Mouse (Mus musculus) brain, embryonic 14.5 days (tissue): ENCODE results near the gene Fat2. TPM values are rescaled to one million over a fixed set of nuclear protein-coding genes. Genes with fewer than 3 reads are reported as not detected.

Source experiments
- DNase-seq: peaks from one replicate; pipeline ENCODE4 v3.0.0-alpha.2; 2011; ENCODE audit warnings: low read depth
- CTCF ChIP-seq: fragments of 200-500 bp; IDR thresholded peaks from 2 replicates; pipeline ENCODE4 v1.5.1; 2012; ENCODE audit warnings: inconsistent platforms, mild to moderate bottlenecking, moderate library complexity, borderline replicate concordance; ENCODE audit not compliant: insufficient read depth, insufficient read length; ENCODE audit errors: extremely low read depth
- POLR2A ChIP-seq: fragments of 200-500 bp; IDR thresholded peaks from 2 replicates; pipeline ENCODE4 v1.6.1; 2012; ENCODE audit warnings: mild to moderate bottlenecking, inconsistent platforms, borderline replicate concordance; ENCODE audit not compliant: poor library complexity, insufficient read depth, insufficient read length, severe bottlenecking; ENCODE audit errors: extremely low read depth
- polyA plus RNA-seq: library from polyadenylated mRNA; depleted of rRNA; stranded (reverse); fragments of >200 nt; gene quantifications from 2 replicates; pipeline ENCODE4 v1.2.3, GENCODE M21; 2012

The Fat2 gene
- polyA plus RNA-seq, 1 experiment: 0.51 TPM

DNA sequence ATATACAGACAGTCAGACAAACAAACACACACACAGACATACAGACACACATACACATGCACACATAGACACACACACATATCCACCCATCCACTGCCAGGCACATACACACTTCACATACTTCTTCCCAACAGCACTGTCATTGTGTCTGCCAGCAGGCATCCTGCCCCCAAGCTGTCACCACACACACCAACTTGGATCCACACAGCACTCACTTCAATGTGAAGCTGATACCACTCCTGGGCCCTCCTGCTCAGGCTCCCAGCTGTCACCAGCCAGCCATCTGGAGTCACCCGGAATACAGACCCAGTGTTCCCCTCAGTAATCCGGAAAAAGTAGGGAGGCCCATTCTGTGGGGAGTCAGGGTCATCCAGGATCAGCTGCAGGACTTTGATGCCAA, 70.7 kb downstream of the Fat2 start:
- TF ChIP-seq CTCF (no peak), POLR2A (no peak)
- DNase-seq: peak; percentile 77

DNA sequence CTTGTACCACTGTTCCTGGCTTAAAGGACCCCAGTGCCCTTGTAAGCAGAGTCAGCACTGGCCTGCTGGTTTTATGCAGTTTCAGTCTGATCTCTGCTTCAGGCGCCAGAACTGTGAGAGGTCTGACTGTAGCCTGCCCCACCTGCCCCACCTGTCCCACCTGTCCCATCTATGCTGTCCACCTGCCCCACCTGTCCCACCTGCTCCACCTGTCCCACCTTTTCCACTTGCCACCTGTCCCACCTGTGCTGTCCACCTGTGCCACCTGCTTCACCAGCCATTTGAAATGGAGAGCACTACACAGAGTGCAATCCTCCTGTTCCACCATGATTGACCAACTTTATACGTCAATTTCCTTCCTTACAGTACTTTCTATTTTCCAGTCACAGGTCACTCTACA, 72.0 kb downstream of the Fat2 start:
- DNase-seq: no peak
- TF ChIP-seq CTCF: no peak
- TF ChIP-seq POLR2A: no peak

DNA sequence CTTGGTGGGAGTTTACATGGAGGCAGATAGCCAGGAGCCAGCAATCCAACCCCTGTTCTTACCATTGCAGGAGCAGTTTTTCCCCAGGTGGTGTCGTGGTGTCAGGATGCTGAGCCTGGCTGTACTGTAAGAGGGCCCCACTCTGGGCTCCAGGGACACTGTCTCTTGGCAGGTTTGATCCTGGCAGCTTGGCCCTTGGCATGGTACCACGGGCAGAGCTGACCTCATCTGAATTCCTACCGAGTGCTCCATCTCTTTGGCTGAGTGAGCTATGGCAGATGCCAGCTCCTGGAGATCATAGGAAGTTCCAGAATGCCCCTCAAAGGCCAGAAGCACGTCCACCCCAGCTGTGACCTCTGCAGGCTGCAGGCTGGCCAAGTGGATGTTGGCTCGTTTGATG, 74.4 kb downstream of the Fat2 start:
- peak; percentile 2 for DNase-seq
- TF ChIP-seq CTCF: no peak
- TF ChIP-seq POLR2A: no peak

DNA sequence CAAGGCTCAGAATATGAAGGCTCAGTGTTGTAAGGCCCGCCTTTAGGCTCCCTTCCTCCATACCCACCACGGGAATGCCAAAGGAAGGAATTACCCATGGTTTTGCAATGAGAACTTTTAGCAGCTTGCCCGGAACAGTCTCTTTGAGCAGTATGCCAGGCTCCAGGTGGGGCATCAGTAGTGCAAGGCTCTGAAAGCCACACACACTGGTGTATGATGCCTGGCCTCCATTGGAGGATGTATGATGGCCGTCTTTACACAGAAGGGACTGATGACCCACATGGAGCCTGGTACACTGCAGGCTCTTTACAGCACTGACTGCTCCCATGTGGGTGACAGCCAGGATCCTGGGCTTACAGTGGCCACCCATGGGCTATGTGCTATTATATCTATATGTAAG, 75.3 kb downstream of the Fat2 start:
- TF ChIP-seq POLR2A: no peak
- TF ChIP-seq CTCF: no peak
- no peak for DNase-seq

DNA sequence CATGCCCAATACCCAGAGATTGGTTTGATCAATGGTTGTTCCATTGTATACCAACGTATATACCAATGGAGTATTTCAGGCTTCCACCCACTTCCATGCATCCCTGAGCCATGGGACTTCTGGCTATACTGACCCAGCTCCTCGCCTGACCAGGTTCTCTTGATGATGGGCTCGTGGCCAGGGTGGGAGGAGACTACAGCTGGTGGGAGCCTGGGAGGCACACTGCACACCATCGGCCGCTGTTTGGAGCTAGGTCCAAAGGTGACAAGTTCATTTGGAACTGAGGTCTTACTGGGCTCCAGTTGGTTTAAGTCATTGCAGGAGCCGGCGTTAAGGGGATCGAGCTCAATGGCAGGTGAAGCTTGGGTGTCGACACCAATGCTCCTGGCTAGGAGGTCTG, 83.0 kb downstream of the Fat2 start:
- TF ChIP-seq CTCF (no peak), POLR2A (no peak)
- DNase-seq: no peak

DNA sequence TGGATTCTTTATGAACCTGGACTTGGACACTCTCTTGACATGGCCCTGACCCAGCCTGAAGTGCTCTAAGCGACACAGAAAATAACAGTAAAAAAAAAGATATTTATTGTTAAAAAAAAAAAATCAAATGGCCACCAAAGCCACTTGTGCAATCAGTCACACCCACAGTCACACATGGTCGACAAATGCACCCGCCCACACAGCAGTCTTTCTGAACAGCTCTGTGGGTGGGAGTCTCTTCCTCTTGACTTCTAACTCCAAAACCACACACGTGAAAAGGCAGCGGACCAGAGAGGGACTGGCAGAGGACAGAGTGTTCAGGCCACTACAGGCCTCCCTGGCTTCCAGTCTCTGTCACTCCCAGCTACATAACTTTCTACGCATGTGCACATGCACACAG, 85.8 kb downstream of the Fat2 start:
- no peak for DNase-seq

DNA sequence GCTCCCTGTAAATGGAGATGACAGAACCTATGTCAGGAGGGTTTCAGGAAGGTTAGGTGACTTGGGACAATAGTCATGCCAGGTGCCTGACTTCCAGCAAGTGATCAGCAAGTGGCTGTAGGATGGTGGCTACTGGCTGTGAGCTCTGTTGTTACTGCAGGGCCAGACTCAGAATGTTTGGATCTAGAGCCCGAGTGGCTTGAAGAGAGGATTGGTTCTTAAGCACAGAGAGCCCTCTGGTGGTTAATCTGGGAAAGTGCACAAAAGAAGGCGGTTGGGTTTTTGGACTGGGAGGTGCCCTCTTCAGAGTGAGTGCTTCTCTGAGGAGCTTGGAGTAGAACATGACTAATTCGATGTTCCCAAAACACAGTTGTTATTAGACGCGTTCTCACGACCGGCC, 95.8 kb downstream of the Fat2 start:
- peak; percentile 62; the same call in 1 of the 2 replicates for TF ChIP-seq CTCF
- TF ChIP-seq POLR2A: no peak
- peak; percentile 68 for DNase-seq

More for the DNA sequence above, 85.8 kb downstream of the Fat2 start:
- TF ChIP-seq CTCF (no peak), POLR2A (no peak)

DNA sequence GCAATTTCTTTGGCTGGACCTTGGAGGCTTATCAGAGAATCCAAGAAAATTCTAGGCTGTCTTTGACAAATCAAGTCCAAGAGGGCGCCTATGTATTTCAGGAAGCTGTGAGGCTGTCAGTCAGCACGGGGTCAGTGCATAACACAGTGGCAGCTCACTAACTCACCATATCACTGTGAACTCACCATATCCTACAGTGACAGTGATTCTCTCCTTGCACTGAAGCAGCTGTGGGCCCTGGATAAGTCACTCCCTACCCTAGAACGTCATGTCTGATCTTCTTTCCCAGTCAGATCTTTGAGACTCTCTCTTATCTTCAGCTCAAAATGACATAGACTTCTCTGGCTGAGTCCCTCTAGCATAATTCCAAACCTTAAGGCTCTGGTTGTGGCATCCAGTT, 96.9 kb downstream of the Fat2 start:
- no peak for TF ChIP-seq CTCF
- TF ChIP-seq POLR2A: no peak
- DNase-seq: no peak

DNA sequence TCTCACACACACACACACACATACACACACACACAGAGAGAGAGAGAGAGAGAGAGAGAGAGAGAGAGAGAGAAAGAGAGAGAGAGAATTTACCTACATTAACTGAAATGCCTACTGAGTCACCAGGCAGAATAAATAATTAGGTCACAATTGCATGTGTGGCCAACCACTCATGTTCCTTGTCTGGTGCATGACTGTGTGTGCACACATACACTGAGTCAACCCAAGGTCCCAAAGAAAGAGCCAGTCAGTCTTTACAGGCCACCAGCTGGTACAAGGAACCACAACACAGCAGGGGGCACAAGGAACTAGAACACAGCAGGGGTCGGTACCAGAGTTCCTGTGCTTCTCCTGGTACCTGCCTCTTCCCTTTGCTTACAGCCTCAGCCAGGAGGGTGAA, 99.5 kb downstream of the Fat2 start:
- TF ChIP-seq POLR2A (no peak), CTCF (no peak)

DNA sequence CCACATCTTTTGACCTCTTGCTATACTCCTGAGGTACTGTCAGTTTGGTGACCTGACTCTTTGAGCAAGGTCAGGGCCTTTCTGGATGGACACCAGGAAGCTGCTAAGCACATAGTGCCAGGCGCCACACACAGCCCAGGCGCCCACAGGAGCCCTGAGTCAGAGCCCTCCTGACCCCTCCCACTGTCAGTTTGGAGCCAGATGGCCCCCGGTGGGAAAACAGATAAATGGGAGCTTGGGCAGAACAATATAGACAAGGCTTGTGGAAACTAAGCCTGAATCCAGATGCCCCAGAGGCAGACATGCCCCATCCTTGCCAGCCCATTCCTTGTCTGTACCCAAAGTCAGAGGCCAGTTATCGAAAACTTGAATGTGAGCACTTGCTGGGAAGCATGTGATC, 101.6 kb downstream of the Fat2 start:
- no peak for DNase-seq
- no peak for TF ChIP-seq POLR2A
- TF ChIP-seq CTCF: no peak

More for the DNA sequence above, 99.5 kb downstream of the Fat2 start:
- no peak for DNase-seq

DNA sequence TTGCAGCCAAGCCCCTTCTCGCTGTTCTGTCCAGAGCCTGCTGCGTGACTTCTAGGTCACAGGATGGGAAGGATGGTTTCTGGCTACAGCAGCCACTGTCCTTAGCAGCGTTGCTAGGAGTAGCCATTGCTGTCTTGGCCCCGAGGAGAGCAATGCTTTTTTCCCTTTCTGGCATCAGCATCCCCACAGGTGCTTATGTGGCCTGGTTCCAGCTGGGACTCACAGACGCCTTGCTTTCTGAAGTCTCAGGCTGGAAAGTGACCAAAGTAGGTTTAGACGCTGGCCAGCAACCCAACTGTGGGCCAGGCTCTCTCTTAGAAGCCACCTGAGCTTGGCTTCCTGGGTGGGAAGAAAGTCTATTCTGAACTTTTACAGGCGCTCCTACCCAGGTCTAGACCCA, 102.1 kb downstream of the Fat2 start:
- TF ChIP-seq POLR2A (no peak), CTCF (no peak)
- no peak for DNase-seq

DNA sequence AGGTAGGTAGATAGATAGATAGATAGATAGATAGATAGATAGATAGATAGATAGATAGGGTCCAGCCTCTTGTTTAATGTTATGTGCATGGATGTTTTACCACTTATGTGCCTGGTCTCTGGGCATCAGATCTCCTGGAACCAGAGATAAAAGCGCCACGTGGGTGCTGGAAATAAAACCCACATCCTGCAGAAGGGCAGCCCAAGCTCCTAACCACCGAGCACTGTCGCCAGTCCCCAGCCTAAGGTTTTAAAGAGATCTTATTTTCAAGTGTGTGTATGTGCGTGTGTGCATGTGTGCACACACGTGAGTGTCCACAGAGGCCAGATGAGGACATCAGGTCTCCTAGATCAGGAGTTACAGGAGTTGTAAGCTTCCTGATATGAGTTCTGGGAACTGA, 105.3 kb downstream of the Fat2 start:
- no peak for DNase-seq
- TF ChIP-seq POLR2A (no peak), CTCF (no peak)
